Mouse (Mus musculus) embryonic facial prominence, embryonic 14.5 days (tissue): ENCODE results near the gene Hoxa13. TPM values are rescaled to one million over a fixed set of nuclear protein-coding genes. Genes with fewer than 3 reads are reported as not detected.
A peak's percentile ranks its signal among the peaks of the same experiment; 100 is the strongest.

Experiments
- ATAC-seq: fragments of 200-750 bp; cut with Nextera tagmentation; 2 replicates; pipeline ENCODE4 v1.8.0; 2017; ENCODE audit warnings: low read depth, moderate number of reproducible peaks, moderate TSS enrichment
- DNase-seq: peaks from one replicate; pipeline ENCODE4 v3.0.0-alpha.2; 2015; ENCODE audit warnings: low spot score
- H3K27ac ChIP-seq: fragments of 300-500 bp; sonication (generic); replicated peaks from 2 replicates; pipeline ENCODE4 v1.5.1; 2014; ENCODE audit warnings: low read depth, mild to moderate bottlenecking, low read length, moderate library complexity
- H3K27me3 ChIP-seq: fragments of 300-500 bp; sonication (generic); replicated peaks from 2 replicates; pipeline ENCODE4 v1.6.1; 2014; ENCODE audit warnings: low read length; ENCODE audit not compliant: control insufficient read depth, insufficient read depth
- H3K36me3 ChIP-seq: fragments of 300-500 bp; sonication (generic); 2 replicates; pipeline ENCODE4 v1.6.1; 2014; ENCODE audit warnings: low read length, mixed read lengths; ENCODE audit not compliant: control insufficient read depth, insufficient read depth
- H3K4me1 ChIP-seq: fragments of 300-500 bp; sonication (generic); 2 replicates; pipeline ENCODE4 v1.6.1; 2014; ENCODE audit warnings: antibody characterized with exemption, low read length; ENCODE audit not compliant: control insufficient read depth, insufficient read depth
- H3K4me2 ChIP-seq: fragments of 300-500 bp; sonication (generic); 2 replicates; pipeline ENCODE4 v1.6.1; 2014; ENCODE audit warnings: low read depth, mild to moderate bottlenecking, low read length, moderate library complexity, mixed read lengths
- H3K4me3 ChIP-seq: fragments of 300-500 bp; sonication (generic); 2 replicates; pipeline ENCODE4 v1.5.1; 2014; ENCODE audit warnings: low read depth, mild to moderate bottlenecking, low read length
- H3K9ac ChIP-seq: fragments of 300-500 bp; sonication (generic); 2 replicates; pipeline ENCODE4 v1.6.1; 2014; ENCODE audit warnings: low read depth, mild to moderate bottlenecking, low read length, moderate library complexity, mixed read lengths
- H3K9me3 ChIP-seq: fragments of 300-500 bp; sonication (generic); 2 replicates; pipeline ENCODE4 v1.6.1; 2016; ENCODE audit warnings: low read length; ENCODE audit not compliant: control insufficient read depth
- WGBS: fragments of 180-500 bp; shearing (Covaris S2); extraction: QIAGEN DNeasy Blood & Tissue Kit; methylation state at CpG from one replicate; pipeline ENCODE4 v1.1.7; 2014; 5-methylcytosine and 5-hydroxymethylcytosine counted together
- polyA plus RNA-seq: library from polyadenylated mRNA; unstranded; fragments of >200 nt; fragmentation: Nextera tagmentation; extraction: Ambion mirVana; gene quantifications from 2 replicates; pipeline ENCODE4 v1.2.1, GENCODE M21; 2014

Gene Hoxa13
- polyA plus RNA-seq, 1 experiment from 2014 or later = not detected

GRCm38 (mm10) chr6:52229558-52230416 lies 30.9 kb downstream of the Hoxa13 start:
- Histone ChIP-seq H3K9me3 (no peaks in the 10 kb centered on the region), H3K4me1 (no peaks in the 10 kb centered on the region), H3K27me3 (peaks cover 98% of the 10 kb centered on the region), H3K4me3 (no peak overlapping the region), H3K9ac (no peak overlapping the region), H3K36me3 (no peaks in the 10 kb centered on the region), H3K4me2 (no peak overlapping the region), H3K27ac (no peak overlapping the region)
- ATAC-seq (no peak), DNase-seq (no peak)
- under 1% methylated on average over 42 of the region's 44 CpGs for WGBS

GRCm38 (mm10) chr6:52228475-52229465 lies 31.9 kb downstream of the Hoxa13 start:
- WGBS = 2% methylated on average over 38 of the region's 38 CpGs
- ATAC-seq = no peak
- no peak for DNase-seq
- H3K4me2 ChIP-seq = no peak overlapping the region
- H3K27me3 ChIP-seq = peaks cover 98% of the 10 kb centered on the region
- H3K36me3 ChIP-seq = no peaks in the 10 kb centered on the region
- H3K4me1 ChIP-seq = no peaks in the 10 kb centered on the region
- no peak overlapping the region for H3K27ac ChIP-seq
- H3K4me3 ChIP-seq = no peak overlapping the region
- H3K9me3 ChIP-seq = no peaks in the 10 kb centered on the region
- no peak overlapping the region for H3K9ac ChIP-seq

GRCm38 (mm10) chr6:52227470-52228222 lies 33.0 kb downstream of the Hoxa13 start:
- H3K4me3 ChIP-seq = no peak overlapping the region
- H3K27me3 ChIP-seq = peaks cover 98% of the 10 kb centered on the region
- no peaks in the 10 kb centered on the region for H3K9me3 ChIP-seq
- WGBS = 1% methylated on average over 11 of the region's 11 CpGs
- H3K4me1 ChIP-seq = no peaks in the 10 kb centered on the region
- H3K36me3 ChIP-seq = no peaks in the 10 kb centered on the region
- no peak overlapping the region for H3K27ac ChIP-seq
- no peak overlapping the region for H3K9ac ChIP-seq
- H3K4me2 ChIP-seq = no peak overlapping the region
- no peak for DNase-seq
- no peak for ATAC-seq

- H3K4me3 ChIP-seq = no peak overlapping the region
- no peak for ATAC-seq
These were observed 34.0 kb downstream of the Hoxa13 start for GRCm38 (mm10) chr6:52226569-52227257.

GRCm38 (mm10) chr6:52225612-52226568 lies 34.8 kb downstream of the Hoxa13 start:
- Histone ChIP-seq H3K27ac (no peak overlapping the region), H3K4me2 (no peak overlapping the region), H3K4me3 (peak overlapping the region; percentile 7; the same call in 1 of the 2 replicates), H3K36me3 (no peaks in the 10 kb centered on the region), H3K9me3 (no peaks in the 10 kb centered on the region), H3K9ac (no peak overlapping the region), H3K27me3 (peaks cover 99% of the 10 kb centered on the region), H3K4me1 (peaks cover 3% of the 10 kb centered on the region; the same call in 1 of the 2 replicates)
- ATAC-seq (no peak), DNase-seq (no peak)
- 3% methylated on average over 58 of the region's 69 CpGs for WGBS

More at GRCm38 (mm10) chr6:52226569-52227257, 34.0 kb downstream of the Hoxa13 start:
- H3K9ac ChIP-seq = no peak overlapping the region
- no peaks in the 10 kb centered on the region for H3K9me3 ChIP-seq
- no peak overlapping the region for H3K27ac ChIP-seq
- no peaks in the 10 kb centered on the region for H3K36me3 ChIP-seq
- no peak overlapping the region for H3K4me2 ChIP-seq
- peaks cover 2% of the 10 kb centered on the region; the same call in 1 of the 2 replicates for H3K4me1 ChIP-seq
- DNase-seq = no peak
- 4% methylated on average over 25 of the region's 26 CpGs for WGBS
- H3K27me3 ChIP-seq = peaks cover 98% of the 10 kb centered on the region

- no peak overlapping the region for H3K4me2 ChIP-seq
- peaks cover 3% of the 10 kb centered on the region; the same call in 1 of the 2 replicates for H3K4me1 ChIP-seq
- H3K27me3 ChIP-seq = peaks cover 99% of the 10 kb centered on the region
- H3K4me3 ChIP-seq = no peak overlapping the region; the same call in 1 of the 2 replicates
- 1% methylated on average over 34 of the region's 36 CpGs for WGBS
- ATAC-seq (no peak), DNase-seq (no peak)
- H3K9ac ChIP-seq = no peak overlapping the region
- H3K9me3 ChIP-seq = no peaks in the 10 kb centered on the region
- H3K36me3 ChIP-seq = no peaks in the 10 kb centered on the region
- H3K27ac ChIP-seq = no peak overlapping the region
These were observed 35.6 kb downstream of the Hoxa13 start for GRCm38 (mm10) chr6:52224895-52225611.
